Mouse (Mus musculus): ENCODE results near the gene Dock3. TPM values are rescaled to one million over a fixed set of nuclear protein-coding genes. Genes with fewer than 3 reads are reported as not detected.
"Not testable (repeated sequence)": the region's sequence is repeated elsewhere in the genome, so short reads cannot be mapped to it uniquely, and the experiment has no call there.

Gene Dock3
- polyA plus RNA-seq, 1 experiment from 2014 or later, result 0.64 TPM

DNA sequence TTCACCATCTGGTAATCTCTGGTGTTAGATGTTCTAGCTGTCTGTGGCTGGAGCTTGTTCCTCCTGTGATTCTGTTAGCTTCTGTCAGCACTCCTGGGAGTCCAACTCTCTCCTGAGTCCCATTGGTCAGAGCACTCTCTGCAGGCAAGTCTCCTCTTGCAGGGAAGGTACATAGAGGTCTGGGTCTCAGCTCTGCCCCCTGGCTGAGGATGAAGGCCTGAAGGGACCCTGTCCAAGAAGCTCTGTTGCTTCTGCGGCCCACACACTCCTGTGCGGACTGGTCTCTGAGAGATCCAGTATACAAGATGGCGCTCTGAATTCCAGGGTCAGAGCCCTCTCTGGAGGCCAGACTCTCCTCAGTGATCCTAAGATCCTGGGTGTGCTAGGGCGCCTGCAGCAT is 75.3 kb downstream of the Dock3 start:
- not testable (repeated sequence) for ATAC-seq, H3K9ac ChIP-seq, H3K9me3 ChIP-seq

DNA sequence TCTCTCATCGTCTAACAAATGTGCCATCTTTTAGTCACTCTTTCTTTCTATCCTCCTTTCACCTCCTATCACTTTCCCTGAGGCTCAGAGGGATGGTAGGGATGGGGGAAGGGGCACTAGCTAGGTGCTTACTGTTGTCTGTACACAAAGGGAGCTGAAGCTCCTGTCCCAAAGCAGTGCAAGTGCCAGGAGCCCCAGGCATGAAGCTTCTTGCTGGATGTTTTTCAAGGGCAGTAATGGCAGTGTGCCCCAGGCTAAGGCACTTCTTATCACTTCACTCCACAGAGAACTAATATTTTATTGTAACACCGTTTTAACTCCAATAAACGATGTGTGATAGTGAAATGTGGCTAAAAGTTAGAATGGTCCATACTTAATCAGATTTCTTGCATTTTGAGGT is 118.9 kb downstream of the Dock3 start:
- no peaks in the 10 kb centered on the region for H3K9me3 ChIP-seq
- H3K27ac ChIP-seq, result no peak overlapping the region
- H3K36me3 ChIP-seq, result no peaks in the 10 kb centered on the region
- H3K4me2 ChIP-seq (replicated peaks), result no peak overlapping the region
- no peaks in the 10 kb centered on the region for H3K4me1 ChIP-seq (replicated peaks)
- no peak overlapping the region for H3K4me3 ChIP-seq (replicated peaks)
- ATAC-seq, result no peak
- 54% methylated on average over 3 of the region's 3 CpGs for WGBS
- H3K9ac ChIP-seq, result no peak overlapping the region
- no peaks in the 10 kb centered on the region for H3K27me3 ChIP-seq (replicated peaks)

More for the DNA sequence above, 75.3 kb downstream of the Dock3 start:
- H3K36me3 ChIP-seq; H3K27me3 ChIP-seq (replicated peaks); H3K27ac ChIP-seq; H3K4me1 ChIP-seq (replicated peaks); H3K4me3 ChIP-seq (replicated peaks); H3K4me2 ChIP-seq (replicated peaks): not testable (repeated sequence)
- 82% methylated on average over 4 of the region's 4 CpGs for WGBS

DNA sequence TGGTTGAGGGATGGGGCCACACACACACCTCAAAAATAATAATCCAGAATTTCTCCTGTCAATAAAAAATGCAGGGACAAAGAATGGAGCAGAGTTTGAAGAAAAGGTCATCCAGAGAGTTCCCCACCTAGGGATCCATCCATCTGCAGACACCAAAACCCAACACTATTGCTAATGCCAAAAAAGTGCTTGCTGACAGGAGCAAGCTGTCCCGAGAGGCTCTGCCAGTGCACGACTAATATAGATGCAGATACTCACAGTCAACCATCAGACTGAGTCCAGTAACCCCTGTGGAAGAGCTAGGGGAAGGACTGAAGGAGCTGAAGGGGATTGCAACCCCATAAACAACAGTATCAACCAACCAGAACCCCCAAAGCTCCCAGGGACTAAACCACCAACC is 119.7 kb downstream of the Dock3 start:
- Histone ChIP-seq H3K4me1 (replicated peaks) (no peaks in the 10 kb centered on the region), H3K4me3 (replicated peaks) (no peak overlapping the region), H3K9me3 (no peaks in the 10 kb centered on the region), H3K4me2 (replicated peaks) (no peak overlapping the region), H3K9ac (no peak overlapping the region), H3K27ac (no peak overlapping the region), H3K36me3 (no peaks in the 10 kb centered on the region), H3K27me3 (replicated peaks) (no peaks in the 10 kb centered on the region)
- 51% methylated on average over 2 of the region's 2 CpGs for WGBS
- ATAC-seq, result no peak

DNA sequence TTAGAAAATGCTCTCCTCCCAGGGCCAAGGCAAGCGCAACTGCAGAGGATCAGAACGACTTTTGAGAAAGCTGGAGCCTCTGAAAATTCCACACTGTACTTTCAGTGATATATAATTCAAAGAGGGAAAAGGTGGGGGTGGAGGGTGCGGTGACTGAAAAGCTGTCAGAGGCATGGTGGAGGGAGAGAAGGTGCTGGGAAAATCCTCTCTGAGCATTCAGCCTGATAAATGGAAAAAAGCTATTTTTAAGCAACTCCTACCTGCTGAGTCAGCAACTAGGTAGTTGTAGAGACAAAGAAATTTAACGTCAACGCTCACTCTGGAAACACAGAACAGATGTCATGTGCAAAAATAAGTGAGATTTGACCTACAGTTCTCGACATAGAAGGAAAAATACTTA is 132.2 kb downstream of the Dock3 start:
- Histone ChIP-seq H3K9me3 (no peaks in the 10 kb centered on the region), H3K4me2 (replicated peaks) (no peak overlapping the region), H3K9ac (no peak overlapping the region), H3K27me3 (replicated peaks) (no peaks in the 10 kb centered on the region), H3K27ac (no peak overlapping the region), H3K4me1 (replicated peaks) (no peaks in the 10 kb centered on the region), H3K4me3 (replicated peaks) (no peak overlapping the region), H3K36me3 (no peaks in the 10 kb centered on the region)
- WGBS, result 73% methylated on average over 6 of the region's 6 CpGs
- no peak for ATAC-seq

DNA sequence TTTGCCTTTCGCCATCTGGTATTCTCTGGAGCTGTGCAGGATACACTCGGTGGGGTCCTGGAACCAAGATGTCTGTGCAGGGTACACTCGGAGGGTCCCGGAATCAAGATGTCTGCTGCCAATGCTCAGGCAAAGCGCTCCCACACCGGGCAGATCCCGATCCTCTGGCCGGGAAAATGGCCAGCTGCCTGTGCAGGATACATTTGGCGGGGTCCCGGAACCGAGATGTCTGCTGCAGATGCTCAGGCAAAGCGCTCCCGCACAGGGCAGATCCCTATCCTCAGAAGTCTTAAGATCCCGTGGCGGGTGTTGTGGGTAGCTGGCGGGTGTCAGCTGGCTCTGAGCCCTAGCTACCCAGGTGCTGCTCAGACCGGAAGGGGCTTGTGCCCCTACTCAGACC is 142.3 kb downstream of the Dock3 start:
- H3K27ac ChIP-seq; H3K9me3 ChIP-seq; H3K4me3 ChIP-seq (replicated peaks); H3K4me1 ChIP-seq (replicated peaks); H3K27me3 ChIP-seq (replicated peaks); H3K36me3 ChIP-seq; ATAC-seq; H3K9ac ChIP-seq; H3K4me2 ChIP-seq (replicated peaks): not testable (repeated sequence)
- WGBS, result 66% methylated on average over 17 of the region's 17 CpGs

DNA sequence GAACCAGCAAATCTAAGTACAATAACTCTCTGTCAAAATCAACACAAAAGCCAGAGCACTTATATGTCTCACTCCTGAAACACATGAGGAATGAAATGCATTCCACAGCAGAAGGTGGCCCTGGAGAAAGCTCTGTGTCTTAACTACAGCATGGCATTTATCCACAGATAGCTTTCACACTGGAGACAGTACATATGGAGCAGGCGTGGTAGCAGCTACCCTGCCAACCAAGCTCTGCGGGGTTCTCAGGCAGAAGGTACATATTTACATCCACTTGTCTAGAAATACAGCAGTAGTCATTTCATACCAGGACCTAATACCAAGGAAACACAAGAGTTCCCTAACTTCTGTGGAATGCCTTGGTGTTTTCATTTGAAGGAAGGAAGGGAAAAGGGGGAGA is 144.2 kb downstream of the Dock3 start:
- no peak overlapping the region for H3K9ac ChIP-seq
- H3K27me3 ChIP-seq (replicated peaks), result no peaks in the 10 kb centered on the region
- H3K4me2 ChIP-seq (replicated peaks), result no peak overlapping the region
- no peak for ATAC-seq
- H3K36me3 ChIP-seq, result no peaks in the 10 kb centered on the region
- no peak overlapping the region for H3K27ac ChIP-seq
- 73% methylated on average over 2 of the region's 2 CpGs for WGBS
- H3K9me3 ChIP-seq, result no peaks in the 10 kb centered on the region
- no peak overlapping the region for H3K4me3 ChIP-seq (replicated peaks)
- no peaks in the 10 kb centered on the region for H3K4me1 ChIP-seq (replicated peaks)

DNA sequence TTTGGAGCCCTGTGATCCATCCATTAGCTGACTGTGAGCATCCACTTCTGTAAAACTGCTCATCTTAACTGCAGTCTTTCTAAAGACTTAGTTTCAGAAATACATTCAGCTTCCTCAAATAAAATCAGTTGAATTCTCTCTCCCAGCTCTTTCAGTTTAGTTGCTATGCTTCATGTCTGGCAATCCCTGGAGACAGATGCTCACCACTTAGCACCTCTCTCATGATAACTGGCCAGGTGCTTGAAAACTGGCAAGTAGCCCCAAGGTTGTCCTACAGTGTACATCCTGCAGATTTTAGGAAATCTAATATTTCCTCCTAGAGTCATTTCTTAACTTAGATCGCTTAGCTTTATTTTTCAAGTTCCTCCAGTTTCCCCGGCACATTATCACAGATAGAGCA is 193.8 kb downstream of the Dock3 start:
- WGBS, result 88% methylated on average over 2 of the region's 2 CpGs
- no peaks in the 10 kb centered on the region for H3K9me3 ChIP-seq
- no peaks in the 10 kb centered on the region for H3K36me3 ChIP-seq
- no peak for ATAC-seq
- H3K27me3 ChIP-seq (replicated peaks), result no peaks in the 10 kb centered on the region
- H3K4me1 ChIP-seq (replicated peaks), result no peaks in the 10 kb centered on the region
- no peak overlapping the region for H3K4me3 ChIP-seq (replicated peaks)
- no peak overlapping the region for H3K27ac ChIP-seq
- H3K4me2 ChIP-seq (replicated peaks), result no peak overlapping the region
- no peak overlapping the region for H3K9ac ChIP-seq

DNA sequence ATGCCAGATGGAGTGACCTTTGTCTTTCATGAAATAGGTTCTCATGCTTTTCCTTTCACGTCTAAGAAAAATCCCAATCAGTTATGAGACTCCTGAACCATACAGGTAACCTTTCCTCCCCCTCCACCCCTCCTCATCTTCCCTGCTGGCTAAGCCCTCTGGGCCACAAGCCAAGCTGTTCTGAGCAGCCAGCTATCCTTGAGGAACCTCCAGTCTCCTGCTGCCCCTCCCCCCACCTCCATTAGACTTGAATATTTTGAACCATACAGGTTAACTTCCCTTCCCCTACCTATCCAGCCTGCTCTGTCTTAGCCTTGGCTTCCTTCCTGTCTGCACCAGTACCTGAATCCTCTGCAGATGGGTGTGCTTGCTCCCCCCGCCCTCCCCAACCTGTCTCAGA is 204.1 kb downstream of the Dock3 start:
- no peak for ATAC-seq
- Histone ChIP-seq H3K4me3 (replicated peaks) (no peak overlapping the region), H3K4me2 (replicated peaks) (no peak overlapping the region), H3K9ac (no peak overlapping the region), H3K27me3 (replicated peaks) (no peaks in the 10 kb centered on the region), H3K4me1 (replicated peaks) (no peaks in the 10 kb centered on the region), H3K9me3 (no peaks in the 10 kb centered on the region), H3K27ac (no peak overlapping the region), H3K36me3 (no peaks in the 10 kb centered on the region)
- WGBS, result 74% methylated on average over 2 of the region's 2 CpGs

DNA sequence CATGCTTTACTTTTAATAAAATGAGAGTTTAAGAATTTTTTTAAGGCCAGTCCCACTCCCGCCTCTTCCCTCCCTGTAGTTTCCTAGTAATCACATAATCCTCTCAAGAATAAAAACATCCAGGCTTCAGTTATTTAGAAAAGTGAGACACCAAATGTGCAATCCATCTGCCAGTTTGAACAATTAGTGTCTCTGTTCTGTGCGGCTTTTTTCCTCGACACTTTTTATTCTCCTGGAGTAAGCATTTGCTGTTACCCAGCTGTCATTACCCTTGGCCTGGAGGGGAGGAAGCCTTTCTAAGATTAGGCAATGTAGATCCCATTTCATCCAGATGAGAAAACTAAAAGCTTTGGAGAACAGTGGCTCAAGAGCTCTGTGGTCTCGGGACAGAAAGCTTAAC is 221.9 kb downstream of the Dock3 start:
- ATAC-seq, result no peak
- Histone ChIP-seq H3K36me3 (no peaks in the 10 kb centered on the region), H3K27me3 (replicated peaks) (no peaks in the 10 kb centered on the region), H3K9ac (no peak overlapping the region), H3K4me3 (replicated peaks) (no peak overlapping the region), H3K9me3 (no peaks in the 10 kb centered on the region), H3K4me1 (replicated peaks) (no peaks in the 10 kb centered on the region), H3K4me2 (replicated peaks) (no peak overlapping the region), H3K27ac (no peak overlapping the region)
- 82% methylated on average over 4 of the region's 4 CpGs for WGBS

DNA sequence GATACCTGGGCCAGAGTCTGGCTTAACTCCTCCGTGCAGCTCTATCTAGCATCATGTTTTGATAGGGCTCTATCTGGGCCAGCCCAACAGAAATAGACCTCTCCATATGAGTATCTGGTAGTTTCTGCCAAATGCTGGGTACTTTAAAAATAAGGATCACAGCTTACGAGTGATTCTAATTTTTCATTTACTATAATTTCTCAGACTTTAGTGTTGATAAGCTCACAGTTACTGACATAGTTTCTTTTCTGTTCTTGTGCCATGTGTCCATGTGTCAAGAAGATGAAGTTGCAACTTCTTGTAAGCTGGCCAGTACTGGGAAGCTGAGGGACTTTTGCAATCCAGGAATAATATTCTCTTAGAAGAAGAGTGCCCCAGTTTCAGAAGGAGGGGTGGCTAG is 228.5 kb downstream of the Dock3 start:
- no peak overlapping the region for H3K9ac ChIP-seq
- no peaks in the 10 kb centered on the region for H3K36me3 ChIP-seq
- no peak overlapping the region for H3K27ac ChIP-seq
- no peaks in the 10 kb centered on the region for H3K4me1 ChIP-seq (replicated peaks)
- no peaks in the 10 kb centered on the region for H3K27me3 ChIP-seq (replicated peaks)
- no peaks in the 10 kb centered on the region for H3K9me3 ChIP-seq
- 87% methylated on average over 2 of the region's 2 CpGs for WGBS
- H3K4me3 ChIP-seq (replicated peaks), result no peak overlapping the region
- H3K4me2 ChIP-seq (replicated peaks), result no peak overlapping the region
- ATAC-seq, result no peak

DNA sequence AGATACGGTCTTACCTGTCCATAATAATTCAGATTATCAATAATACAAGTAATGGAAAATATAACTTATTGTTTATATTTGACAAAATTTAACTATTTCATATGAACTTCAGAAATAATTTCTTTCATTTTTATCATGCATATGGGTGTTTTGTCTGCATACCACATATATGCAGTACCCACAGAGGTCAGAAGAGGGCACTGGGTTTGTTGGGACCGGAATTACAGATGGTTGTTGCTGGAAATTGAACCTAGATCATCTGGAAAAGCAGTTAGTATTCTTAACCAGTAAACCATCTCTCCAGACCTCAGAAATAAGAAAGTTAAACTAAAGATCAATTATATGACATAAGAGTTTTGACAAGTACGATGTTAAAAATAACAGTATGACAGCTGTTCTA is 261.0 kb downstream of the Dock3 start:
- 62% methylated on average over 3 of the region's 3 CpGs for WGBS
- no peak overlapping the region for H3K9ac ChIP-seq
- no peaks in the 10 kb centered on the region for H3K9me3 ChIP-seq
- H3K4me2 ChIP-seq (replicated peaks), result no peak overlapping the region
- H3K4me3 ChIP-seq (replicated peaks), result no peak overlapping the region
- no peak for ATAC-seq
- H3K27ac ChIP-seq, result no peak overlapping the region
- no peaks in the 10 kb centered on the region for H3K27me3 ChIP-seq (replicated peaks)
- H3K36me3 ChIP-seq, result no peaks in the 10 kb centered on the region
- H3K4me1 ChIP-seq (replicated peaks), result no peaks in the 10 kb centered on the region

DNA sequence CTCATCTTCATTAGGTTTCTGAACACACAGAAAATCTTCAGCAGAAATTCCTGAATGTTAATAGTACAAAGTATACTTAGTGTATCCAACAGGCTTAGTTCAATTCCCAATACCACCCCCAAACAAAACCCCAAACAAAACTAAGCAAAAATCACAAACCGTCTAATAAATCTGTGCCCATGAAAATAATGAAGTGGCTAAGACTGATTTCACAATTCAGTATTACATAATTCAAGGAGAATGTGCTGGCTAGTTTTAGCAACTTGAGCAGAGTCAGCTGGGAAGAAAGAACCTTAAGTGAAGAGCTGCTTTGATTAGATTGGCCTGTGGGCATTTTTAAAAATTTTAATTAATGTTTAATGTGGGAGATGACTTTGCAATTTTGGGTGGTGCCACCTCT is 273.3 kb downstream of the Dock3 start:
- no peak overlapping the region for H3K4me2 ChIP-seq (replicated peaks)
- no peak overlapping the region for H3K4me3 ChIP-seq (replicated peaks)
- H3K27ac ChIP-seq, result no peak overlapping the region
- H3K36me3 ChIP-seq, result no peaks in the 10 kb centered on the region
- 82% methylated on average over 1 of the region's 1 CpGs for WGBS
- ATAC-seq, result no peak
- H3K9me3 ChIP-seq, result no peaks in the 10 kb centered on the region
- no peak overlapping the region for H3K9ac ChIP-seq
- H3K4me1 ChIP-seq (replicated peaks), result no peaks in the 10 kb centered on the region
- H3K27me3 ChIP-seq (replicated peaks), result no peaks in the 10 kb centered on the region

DNA sequence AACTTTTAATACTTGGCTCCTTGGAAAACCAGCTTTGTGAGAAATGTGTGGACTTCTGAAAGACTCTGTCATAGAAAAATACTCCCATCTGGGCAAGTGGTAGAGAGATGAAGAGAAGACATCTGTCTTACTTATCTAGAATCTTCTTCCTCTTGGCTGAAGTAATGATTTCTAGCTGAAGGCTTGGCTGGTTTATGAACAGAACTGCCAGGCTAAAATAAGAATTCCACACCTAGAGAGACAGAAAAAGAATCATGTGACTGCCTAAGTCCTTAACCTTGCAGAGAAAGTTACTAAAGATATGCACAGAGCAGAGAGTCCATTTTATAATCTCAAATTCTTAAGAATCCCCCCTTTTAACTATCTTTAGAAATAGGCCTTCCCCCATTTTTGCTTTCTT is 276.2 kb downstream of the Dock3 start:
- H3K36me3 ChIP-seq, result no peaks in the 10 kb centered on the region
- no peaks in the 10 kb centered on the region for H3K4me1 ChIP-seq (replicated peaks)
- no peaks in the 10 kb centered on the region for H3K9me3 ChIP-seq
- H3K4me3 ChIP-seq (replicated peaks), result no peak overlapping the region
- no peak overlapping the region for H3K27ac ChIP-seq
- no peak for ATAC-seq
- no peak overlapping the region for H3K9ac ChIP-seq
- H3K4me2 ChIP-seq (replicated peaks), result no peak overlapping the region
- no peaks in the 10 kb centered on the region for H3K27me3 ChIP-seq (replicated peaks)

DNA sequence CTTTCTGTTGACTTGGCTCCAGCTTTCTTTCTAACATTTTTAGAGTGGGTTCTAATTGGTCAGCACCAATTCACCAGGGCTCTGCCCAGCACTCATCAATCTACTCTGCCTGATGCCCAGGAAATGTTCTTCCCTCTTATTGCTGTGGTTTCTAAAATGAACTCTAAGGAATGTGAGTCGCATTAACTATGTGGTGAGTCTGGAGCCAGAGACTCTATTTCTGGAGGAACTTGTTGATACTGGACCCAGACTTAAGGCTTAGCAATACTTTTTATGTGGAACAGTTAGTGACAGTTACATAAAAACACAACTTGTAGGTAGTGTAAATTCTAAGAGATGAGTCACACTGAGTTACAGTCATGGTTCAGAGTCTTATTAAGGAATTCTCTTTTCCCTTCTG is 296.7 kb downstream of the Dock3 start:
- WGBS, result 78% methylated on average over 1 of the region's 1 CpGs
- no peak overlapping the region for H3K4me3 ChIP-seq (replicated peaks)
- no peak overlapping the region for H3K9ac ChIP-seq
- ATAC-seq, result no peak
- no peaks in the 10 kb centered on the region for H3K36me3 ChIP-seq
- H3K9me3 ChIP-seq, result no peaks in the 10 kb centered on the region
- H3K27ac ChIP-seq, result no peak overlapping the region
- H3K4me1 ChIP-seq (replicated peaks), result no peaks in the 10 kb centered on the region
- no peak overlapping the region for H3K4me2 ChIP-seq (replicated peaks)
- H3K27me3 ChIP-seq (replicated peaks), result no peaks in the 10 kb centered on the region; the same call in 1 of the 2 replicates

Data from intestine, embryonic 15.5 days (tissue).